Mouse (Mus musculus) layer of hippocampus, postnatal 25 days (tissue): ENCODE measurements at regions not wholly inside any gene's neighbourhood (a gene's known extent, or its start where the extent isn't known, plus 50 kb on each side); places are given as distances from the start of the nearest gene placed in this dataset.

Experiments
- DNase-seq, 2 experiments: peaks; one replicate each; pipeline ENCODE4 v3.0.0; 2022; ENCODE audit warnings: mixed read lengths in 2 of 2, low spot score in 1 of 2; ENCODE audit errors: extremely low spot score in 1 of 2

DNA sequence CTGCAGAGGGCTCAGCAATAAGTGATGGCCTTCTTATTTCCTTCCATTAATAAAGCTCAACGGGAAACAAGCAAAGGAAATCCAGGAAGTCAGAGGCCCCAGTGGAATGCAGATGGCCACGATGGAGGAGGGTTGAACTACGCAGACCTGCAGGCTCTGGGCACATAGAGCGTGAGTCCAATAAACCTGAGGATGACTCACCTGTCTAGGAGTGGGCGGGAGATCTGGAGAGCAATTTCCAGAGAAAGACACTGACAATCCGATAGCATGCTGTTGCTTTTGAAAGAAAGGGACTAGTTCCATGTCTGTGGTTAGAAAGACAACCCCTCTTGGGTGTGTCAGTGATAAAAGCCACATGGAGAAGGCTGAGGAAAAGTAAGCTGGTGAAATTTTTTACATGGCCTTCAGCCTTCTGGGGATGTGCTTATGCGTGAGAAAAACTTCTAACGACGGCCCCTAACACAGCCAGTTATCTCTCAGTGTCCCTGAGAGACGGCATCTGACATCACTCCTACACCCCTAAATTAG is 181.3 kb downstream of the Cand1 start:
- DNase-seq = no peak

DNA sequence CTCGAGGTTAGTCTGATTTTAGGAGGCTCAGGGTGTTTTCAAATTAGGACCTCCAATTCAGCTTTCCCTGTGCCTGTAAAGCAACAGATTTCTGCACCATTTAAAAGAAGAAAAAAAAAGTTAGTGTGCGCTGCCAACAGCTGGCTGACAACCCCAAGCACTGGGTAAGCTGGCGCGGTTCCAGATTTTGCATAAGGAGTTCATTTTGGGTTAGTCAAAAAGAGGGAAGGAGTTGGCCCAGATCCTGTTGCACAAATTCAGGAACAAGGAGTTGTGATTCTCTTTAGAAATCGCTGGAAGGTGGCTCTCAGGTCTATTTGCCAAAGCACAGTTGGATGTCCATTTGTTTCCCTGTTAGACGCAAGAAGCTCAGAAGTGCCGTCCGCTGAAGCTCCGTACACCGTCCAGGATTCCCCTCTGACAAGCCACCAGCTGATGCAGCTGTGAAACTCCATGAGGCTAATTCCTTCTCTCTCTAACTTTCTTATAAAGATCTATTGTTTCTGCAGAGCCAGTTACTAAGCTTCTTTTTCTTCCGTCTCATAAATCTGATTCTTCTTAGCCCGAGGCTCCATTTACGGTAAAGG is 184.6 kb downstream of the Cand1 start:
- DNase-seq = peak; percentile 16 to 69

- no peak for DNase-seq
Measured at GRCm38 (mm10) chr10:119054191-119055175, 184.5 kb upstream of the Dyrk2 start.

- no peak for DNase-seq
Measured at GRCm38 (mm10) chr10:119052441-119053041, 182.5 kb upstream of the Dyrk2 start.

- no peak for DNase-seq
Measured at GRCm38 (mm10) chr10:119051598-119051997, 181.6 kb upstream of the Dyrk2 start.

GRCm38 (mm10) chr10:119050017-119050685 is 180.1 kb upstream of the Dyrk2 start:
- no peak for DNase-seq

GRCm38 (mm10) chr10:119048643-119049420 is 178.8 kb upstream of the Dyrk2 start:
- DNase-seq = no peak

- DNase-seq = no peak
Measured at GRCm38 (mm10) chr10:119045059-119045458, 175.1 kb upstream of the Dyrk2 start.

- DNase-seq = no peak
Measured at GRCm38 (mm10) chr10:119043069-119043468, 173.1 kb upstream of the Dyrk2 start.

GRCm38 (mm10) chr10:119040205-119040604 is 170.2 kb upstream of the Dyrk2 start:
- DNase-seq = no peak

DNA sequence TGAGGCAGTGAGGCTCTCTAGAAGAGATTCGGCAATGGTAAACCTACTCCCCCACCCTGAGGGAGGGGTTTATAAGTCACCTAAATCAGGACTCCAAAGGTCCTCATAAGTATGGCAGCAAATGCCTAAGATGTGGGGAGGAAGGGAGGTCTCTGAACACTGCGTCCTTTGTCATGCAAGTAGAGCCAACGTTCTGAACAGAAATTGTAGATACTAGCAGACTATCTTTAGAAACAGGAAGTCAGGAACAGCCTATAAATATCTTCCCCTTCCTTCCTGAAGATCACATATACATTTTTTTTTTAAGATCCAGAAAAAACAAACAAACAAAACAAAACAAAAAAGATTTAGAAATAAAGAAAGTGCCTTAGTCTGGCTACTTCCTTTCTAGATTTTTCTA is 169.7 kb upstream of the Dyrk2 start:
- DNase-seq = no peak

DNA sequence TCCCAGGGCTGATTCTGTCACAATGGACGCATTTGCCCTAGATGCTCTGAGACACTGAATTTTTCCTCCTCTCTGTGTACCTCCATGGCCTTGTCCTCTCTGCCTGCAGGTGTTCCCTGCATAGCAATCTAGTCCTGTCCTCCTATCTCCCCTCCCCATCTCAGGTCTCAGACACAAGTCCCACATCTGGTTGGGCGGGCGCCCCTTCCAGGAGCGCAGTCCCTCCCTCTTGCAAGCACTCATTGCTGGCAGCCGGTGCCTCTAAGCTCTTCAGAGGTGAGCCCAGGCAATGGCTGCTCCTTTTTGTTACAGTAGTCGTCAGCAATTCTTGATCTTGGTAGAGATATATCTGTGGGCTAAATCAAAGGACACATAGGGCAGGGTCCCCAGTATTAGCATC is 169.0 kb upstream of the Dyrk2 start:
- DNase-seq = no peak

DNA sequence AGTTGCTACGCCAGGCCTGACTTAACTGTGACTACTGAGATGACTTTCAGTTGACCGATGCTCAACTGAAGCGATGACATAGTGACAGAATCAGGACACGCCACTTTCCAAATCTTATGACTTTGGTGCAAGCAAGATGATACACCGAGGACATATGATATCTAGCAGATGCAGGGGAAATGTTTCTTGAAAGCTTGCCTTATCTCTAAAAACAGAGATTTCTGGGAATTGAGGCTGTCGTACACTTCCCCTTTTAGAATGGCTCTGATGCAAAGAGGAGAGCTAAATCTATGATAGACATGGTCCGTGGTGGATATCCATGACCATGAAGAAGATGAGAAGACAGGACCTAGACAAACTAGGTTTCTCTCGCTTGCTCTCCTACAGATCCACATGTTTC is 167.8 kb upstream of the Dyrk2 start:
- DNase-seq = no peak

- no peak for DNase-seq
Measured at GRCm38 (mm10) chr10:119035863-119036262, 165.9 kb upstream of the Dyrk2 start.

DNA sequence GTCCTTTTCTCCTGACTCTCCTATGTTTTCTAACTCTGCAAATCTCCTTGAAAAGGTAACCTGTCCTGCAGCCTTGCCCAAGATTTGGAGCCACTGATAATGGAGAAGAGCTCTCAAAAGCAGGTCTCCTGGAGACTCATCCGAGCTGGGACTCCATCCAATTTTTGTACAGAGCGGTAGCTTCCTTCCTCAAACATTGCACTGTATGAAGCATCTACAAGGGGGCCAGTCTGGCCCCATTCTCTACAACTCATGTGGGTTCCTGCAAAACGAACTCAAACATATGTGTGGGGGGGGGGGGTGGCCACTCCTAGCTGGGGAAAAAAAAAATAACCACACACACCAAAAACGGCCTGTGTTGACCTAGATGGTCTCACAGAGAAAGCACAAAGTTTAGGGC is 164.4 kb upstream of the Dyrk2 start:
- no peak for DNase-seq

GRCm38 (mm10) chr10:119031282-119032275 is 161.6 kb upstream of the Dyrk2 start:
- DNase-seq = no peak

- no peak for DNase-seq
Measured at GRCm38 (mm10) chr10:119028480-119029137, 158.6 kb upstream of the Dyrk2 start.

- no peak for DNase-seq
Measured at GRCm38 (mm10) chr10:119027241-119027901, 157.4 kb upstream of the Dyrk2 start.
